26 mouse cellular contexts compared by ENCODE assay signal in the genomic region with DNA sequence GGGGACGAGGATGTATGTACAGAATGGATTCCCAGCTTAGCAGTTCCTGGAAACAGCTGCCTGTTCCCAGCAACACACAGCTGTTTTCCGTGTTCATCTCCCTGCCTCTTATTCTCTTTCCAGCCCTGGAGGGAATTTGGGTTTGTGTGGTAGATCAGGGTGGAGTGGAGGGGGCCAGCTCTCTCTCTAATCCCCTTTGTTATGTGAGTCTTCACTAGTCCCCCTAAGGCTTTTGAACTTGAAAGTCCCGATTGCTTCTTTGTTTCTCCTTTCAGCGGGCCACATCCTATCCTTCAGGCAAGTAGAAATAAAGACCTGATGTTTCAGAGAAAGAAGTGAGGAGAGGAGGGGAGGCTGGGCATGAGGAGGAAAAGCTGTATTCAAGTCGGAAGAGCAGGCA. TPM values are rescaled to one million over a fixed set of nuclear protein-coding genes. Genes with fewer than 3 reads are reported as not detected.
DNase-seq lines count a peak whose midpoint lies in the region; ATAC-seq and TF ChIP-seq lines count a peak whose summit lies in the region.
"Had no signal": no experiment of that assay in that cellular context is flagged by ENCODE, and none has a peak within 500 bp of the region (broad histone marks: within the 10 kb centered on the region; RNA-seq: fewer than 3 reads in every experiment).

No protein-coding gene starts in this region.

- no peaks in the 10 kb centered on the region for H3K27me3 ChIP-seq in limb, embryonic 14.5 days (ENCODE audit: control insufficient read depth, insufficient read depth, low read length)
- no peaks in the 10 kb centered on the region for H3K27me3 ChIP-seq in limb, embryonic 10.5 days (ENCODE audit: low read depth, poor library complexity, severe bottlenecking)
- H3K27me3 ChIP-seq in embryonic facial prominence, embryonic 12.5 days = no peaks in the 10 kb centered on the region
- no peaks in the 10 kb centered on the region for H3K27me3 ChIP-seq in midbrain, embryonic 15.5 days (replicated peaks)
- no peaks in the 10 kb centered on the region; the same call in 1 of the 2 replicates for H3K27me3 ChIP-seq in liver, embryonic 12.5 days (replicated peaks)

- no peak for TF ChIP-seq POLR2A in limb, embryonic 14.5 days (IDR thresholded peaks at IDR 0.05; ENCODE audit: borderline replicate concordance, extremely low read depth, insufficient read depth, insufficient read length)

- DNase-seq in limb, embryonic 14.5 days (ENCODE audit: low spot score) = peak; percentile 49
- DNase-seq in limb, embryonic 10.5 days (ENCODE audit: low spot score) = no peak
- DNase-seq in ES-E14 (ENCODE audit: low read depth, low spot score) = peak; percentile 62
- DNase-seq in left cerebral cortex, adult 8-10 months (ENCODE audit: low spot score in 2 of 2) = no peak
- DNase-seq: adrenal gland, postnatal 10 days; cerebellum, adult 9-10 months; kidney, postnatal 36 days; lung, adult 2 months; lung, postnatal 14 days; right cerebral cortex, postnatal 14 days; thymus, adult 2 months; thymus, postnatal 4 days had no signal

- H3K9me3 ChIP-seq in limb, embryonic 14.5 days (ENCODE audit: control insufficient read depth, low read length) = no peaks in the 10 kb centered on the region
- no peaks in the 10 kb centered on the region for H3K9me3 ChIP-seq in limb, embryonic 10.5 days (replicated peaks)
- no peaks in the 10 kb centered on the region for H3K9me3 ChIP-seq in ES-E14 (ENCODE audit: control insufficient read depth, insufficient read depth, low read depth, low read length)
- H3K9me3 ChIP-seq in embryonic facial prominence, embryonic 12.5 days = no peaks in the 10 kb centered on the region
- no peaks in the 10 kb centered on the region for H3K9me3 ChIP-seq in midbrain, embryonic 15.5 days
- no peaks in the 10 kb centered on the region for H3K9me3 ChIP-seq in liver, embryonic 12.5 days (replicated peaks)
- H3K9me3 ChIP-seq: kidney, embryonic 15.5 days had no signal

- 14% methylated on average over 5 of the region's 5 CpGs for WGBS in limb, embryonic 14.5 days
- WGBS in limb, embryonic 10.5 days = 30% methylated on average over 5 of the region's 5 CpGs
- 12% methylated on average over 5 of the region's 5 CpGs for WGBS in embryonic facial prominence, embryonic 12.5 days
- 8% methylated on average over 5 of the region's 5 CpGs for WGBS in midbrain, embryonic 15.5 days
- WGBS in liver, embryonic 12.5 days (ENCODE audit: insufficient replicate concordance) = 36% methylated on average over 5 of the region's 5 CpGs

- H3K9ac ChIP-seq in limb, embryonic 14.5 days (ENCODE audit: low read depth, low read length, severe bottlenecking) = no peak overlapping the region
- H3K9ac ChIP-seq in ES-E14 (ENCODE audit: insufficient read depth, low read depth, low read length, poor library complexity, severe bottlenecking) = no peak overlapping the region
- no peak overlapping the region for H3K9ac ChIP-seq in embryonic facial prominence, embryonic 12.5 days
- H3K9ac ChIP-seq in midbrain, embryonic 15.5 days = no peak overlapping the region
- H3K9ac ChIP-seq in liver, embryonic 12.5 days = no peak overlapping the region
- H3K9ac ChIP-seq: kidney, embryonic 15.5 days had no signal

- no peak overlapping the region for H3K27ac ChIP-seq in limb, embryonic 14.5 days (replicated peaks; ENCODE audit: low read depth, low read length)
- no peak overlapping the region for H3K27ac ChIP-seq in limb, embryonic 10.5 days
- H3K27ac ChIP-seq in ES-E14 (ENCODE audit: insufficient read depth, low read depth, low read length, poor library complexity, severe bottlenecking) = no peak overlapping the region
- H3K27ac ChIP-seq in embryonic facial prominence, embryonic 12.5 days = peak overlapping the region; percentile 30; the same call in 1 of the 2 replicates
- no peak overlapping the region for H3K27ac ChIP-seq in midbrain, embryonic 15.5 days
- H3K27ac ChIP-seq in liver, embryonic 12.5 days = no peak overlapping the region
- H3K27ac ChIP-seq: kidney, embryonic 15.5 days; left cerebral cortex, adult 2 months; stomach, postnatal 0 days had no signal

- no peaks in the 10 kb centered on the region for H3K36me3 ChIP-seq in limb, embryonic 14.5 days (ENCODE audit: control insufficient read depth, insufficient read depth, low read length)
- H3K36me3 ChIP-seq in limb, embryonic 10.5 days = no peaks in the 10 kb centered on the region
- H3K36me3 ChIP-seq in ES-E14 (ENCODE audit: control insufficient read depth, insufficient read depth, low read length, poor library complexity, severe bottlenecking) = no peaks in the 10 kb centered on the region
- H3K36me3 ChIP-seq in embryonic facial prominence, embryonic 12.5 days = no peaks in the 10 kb centered on the region
- H3K36me3 ChIP-seq in midbrain, embryonic 15.5 days (replicated peaks) = no peaks in the 10 kb centered on the region
- H3K36me3 ChIP-seq in liver, embryonic 12.5 days = no peaks in the 10 kb centered on the region
- H3K36me3 ChIP-seq: kidney, embryonic 15.5 days had no signal

- H3K4me2 ChIP-seq in limb, embryonic 14.5 days (replicated peaks; ENCODE audit: low read depth, low read length, severe bottlenecking) = no peak overlapping the region
- H3K4me2 ChIP-seq in embryonic facial prominence, embryonic 12.5 days (replicated peaks) = no peak overlapping the region
- H3K4me2 ChIP-seq in midbrain, embryonic 15.5 days = no peak overlapping the region
- H3K4me2 ChIP-seq in liver, embryonic 12.5 days = no peak overlapping the region
- H3K4me2 ChIP-seq: heart, embryonic 11.5 days; kidney, embryonic 15.5 days; liver, embryonic 11.5 days had no signal

- in situ Hi-C loops in ES-E14 (cut with MboI; ENCODE audit: low sequenced_read_pairs in 2 of 2, unreplicated experiment in 2 of 2) = no loop called here

- ATAC-seq in limb, embryonic 14.5 days (ENCODE audit: low FRiP score, low read depth) = no peak
- ATAC-seq in embryonic facial prominence, embryonic 12.5 days (ENCODE audit: insufficient number of reproducible peaks, insufficient read depth, low FRiP score, low TSS enrichment) = no peak
- peak; percentile 57; the same call in 1 of the 2 replicates for ATAC-seq in midbrain, embryonic 15.5 days (replicated peaks)
- no peak for ATAC-seq in liver, embryonic 12.5 days
- ATAC-seq: CD4-positive, CD25-positive, alpha-beta regulatory T cell, adult 4 months; forebrain, embryonic 14.5 days; intestine, postnatal 0 days had no signal

- peaks cover 8% of the 10 kb centered on the region for H3K4me1 ChIP-seq in limb, embryonic 14.5 days (ENCODE audit: control insufficient read depth, insufficient read depth, low read length)
- H3K4me1 ChIP-seq in limb, embryonic 10.5 days = peaks cover 30% of the 10 kb centered on the region
- H3K4me1 ChIP-seq in ES-E14 (ENCODE audit: control insufficient read depth in 2 of 2, insufficient read depth in 2 of 2, low read length in 2 of 2, poor library complexity in 1 of 2) = peaks cover 1 to 2% of the 10 kb centered on the region in 2 experiments; a peak in 1 of 4 replicates
- H3K4me1 ChIP-seq in embryonic facial prominence, embryonic 12.5 days = peaks cover 24% of the 10 kb centered on the region; the same call in 1 of the 2 replicates
- peaks cover 18% of the 10 kb centered on the region for H3K4me1 ChIP-seq in midbrain, embryonic 15.5 days
- no peaks in the 10 kb centered on the region for H3K4me1 ChIP-seq in liver, embryonic 12.5 days

- no peak overlapping the region for H3K4me3 ChIP-seq in limb, embryonic 14.5 days (replicated peaks; ENCODE audit: low read length)
- H3K4me3 ChIP-seq in limb, embryonic 10.5 days = no peak overlapping the region
- H3K4me3 ChIP-seq in ES-E14 (ENCODE audit: insufficient read depth in 1 of 2, low read depth in 1 of 2, low read length in 2 of 2, poor library complexity in 1 of 2, severe bottlenecking in 1 of 2) = no peak overlapping the region
- H3K4me3 ChIP-seq in embryonic facial prominence, embryonic 12.5 days = no peak overlapping the region
- H3K4me3 ChIP-seq in midbrain, embryonic 15.5 days = no peak overlapping the region
- H3K4me3 ChIP-seq in liver, embryonic 12.5 days = no peak overlapping the region
- H3K4me3 ChIP-seq: kidney, embryonic 15.5 days; left cerebral cortex, adult 2 months had no signal

TF ChIP-seq in ES-E14, 5 proteins besides CTCF, POLR2A, EP300 and RAD21:
- TF ChIP-seq MAFK (IDR thresholded peaks at IDR 0.05; ENCODE audit: insufficient read depth, low read depth, low read length) = no peak
- TF ChIP-seq CHD2 (IDR thresholded peaks at IDR 0.05; ENCODE audit: low read depth, low read length) = no peak

RNA-seq across cellular contexts. Expression of gene Limch1, which starts 24.7 kb away (rescaled TPM):
- polyA plus RNA-seq in limb, embryonic 14.5 days (2012; rRNA removed) = 40.0 and 44.4 TPM in 2 replicates
- 85.3 and 98.4 TPM in 2 replicates for polyA plus RNA-seq in limb, embryonic 14.5 days (2014; fragmentation: Nextera tagmentation; extraction: Ambion mirVana)
- 21.8 and 28.9 TPM in 2 replicates for polyA plus RNA-seq in limb, embryonic 10.5 days (2016; fragmentation: Nextera tagmentation; extraction: Ambion mirVana)
- total RNA-seq in ES-E14 (2012; rRNA removed) = 7.5 and 7.6 TPM in 2 replicates
- 61.6 and 61.9 TPM in 2 replicates for polyA plus RNA-seq in embryonic facial prominence, embryonic 12.5 days (2016; fragmentation: Nextera tagmentation; extraction: Ambion mirVana)
- polyA plus RNA-seq in midbrain, embryonic 15.5 days (2015; fragmentation: Nextera tagmentation; extraction: Ambion mirVana) = 47.6 and 51.1 TPM in 2 replicates
- polyA plus RNA-seq in liver, embryonic 12.5 days (2016; fragmentation: Nextera tagmentation; extraction: Ambion mirVana) = 3.8 and 5.2 TPM in 2 replicates
- total RNA-seq in left cerebral cortex, adult 8-10 months (2022) = 100 to 1,000 TPM; 110 to 123 (median 118) TPM
- total RNA-seq: megakaryocyte progenitor cell, adult 5-6 weeks; MEL; monocyte, adult 5-6 weeks had no signal
- polyA plus RNA-seq: CD4-positive, CD25-positive, alpha-beta regulatory T cell, adult 4 months had no signal

RNA-seq across cellular contexts. Expression of gene Uchl1, which starts 45.0 kb away (rescaled TPM):
- polyA plus RNA-seq in limb, embryonic 14.5 days (2012; rRNA removed) = 105 and 110 TPM in 2 replicates
- 77.4 and 81.0 TPM in 2 replicates for polyA plus RNA-seq in limb, embryonic 14.5 days (2014; fragmentation: Nextera tagmentation; extraction: Ambion mirVana)
- 25.7 and 33.5 TPM in 2 replicates for polyA plus RNA-seq in limb, embryonic 10.5 days (2016; fragmentation: Nextera tagmentation; extraction: Ambion mirVana)
- total RNA-seq in ES-E14 (2012; rRNA removed) = 190 and 263 TPM in 2 replicates
- 141 and 184 TPM in 2 replicates for polyA plus RNA-seq in embryonic facial prominence, embryonic 12.5 days (2016; fragmentation: Nextera tagmentation; extraction: Ambion mirVana)
- 1,755 and 1,834 TPM in 2 replicates for polyA plus RNA-seq in midbrain, embryonic 15.5 days (2015; fragmentation: Nextera tagmentation; extraction: Ambion mirVana)
- 3.0 and 7.1 TPM in 2 replicates for polyA plus RNA-seq in liver, embryonic 12.5 days (2016; fragmentation: Nextera tagmentation; extraction: Ambion mirVana)
- total RNA-seq in left cerebral cortex, adult 8-10 months (2022) = 100 to 1,000 TPM; 868 to 902 (median 877) TPM
- total RNA-seq: MEL; monocyte, adult 5-6 weeks had no signal
- polyA plus RNA-seq: CD4-positive, CD25-positive, alpha-beta regulatory T cell, adult 4 months had no signal

Comparison
In these comparisons a context has a peak if more than half of its experiments do, and no peak if none do; other contexts are left out.
1. DNase-seq: peak in limb, embryonic 14.5 days (single experiment) and ES-E14 (single experiment); none in limb, embryonic 10.5 days (single experiment) and left cerebral cortex, adult 8-10 months (0 of 2).